Mouse (Mus musculus) ES-E14 (cell line): ENCODE data around the gene Lilrb4a. TPM values are rescaled to one million over a fixed set of nuclear protein-coding genes. Genes with fewer than 3 reads are reported as not detected.

Experiments
- DNase-seq: peaks from one replicate; pipeline ENCODE4 v3.0.0-alpha.2; 2013; ENCODE audit warnings: low read depth, low spot score
- H3K27ac ChIP-seq: 2 replicates; pipeline ENCODE4 v1.5.1; 2012; ENCODE audit warnings: low read depth, mild to moderate bottlenecking, low read length, moderate library complexity, mixed read lengths; ENCODE audit not compliant: poor library complexity, insufficient read depth, severe bottlenecking
- H3K36me3 ChIP-seq: 2 replicates; pipeline ENCODE4 v1.6.1; 2012; ENCODE audit warnings: mild to moderate bottlenecking, low read length, moderate library complexity, mixed read lengths; ENCODE audit not compliant: control insufficient read depth, poor library complexity, insufficient read depth, severe bottlenecking
- H3K4me1 ChIP-seq, 2 experiments: fragments of 150-350 bp in 1 of 2; sonication (generic) in 1 of 2; 2 replicates each; pipeline ENCODE4 v1.6.1; 2012; ENCODE audit warnings: low read length in 2 of 2, mild to moderate bottlenecking in 1 of 2, mixed read lengths in 1 of 2; ENCODE audit not compliant: control insufficient read depth in 2 of 2, insufficient read depth in 2 of 2, poor library complexity in 1 of 2
- H3K4me3 ChIP-seq, 2 experiments: fragments of 150-350 bp in 1 of 2; sonication (generic) in 1 of 2; 2 replicates each; pipeline ENCODE4 v1.5.1; 2012; ENCODE audit warnings: low read length in 2 of 2, low read depth in 1 of 2, mild to moderate bottlenecking in 1 of 2, mixed read lengths in 1 of 2; ENCODE audit not compliant: insufficient read depth in 1 of 2, poor library complexity in 1 of 2, severe bottlenecking in 1 of 2
- H3K9ac ChIP-seq: 2 replicates; pipeline ENCODE4 v1.6.1; 2012; ENCODE audit warnings: low read depth, mild to moderate bottlenecking, low read length, mixed read lengths; ENCODE audit not compliant: poor library complexity, insufficient read depth, severe bottlenecking
- H3K9me3 ChIP-seq: fragments of 150-350 bp; sonication (generic); 2 replicates; pipeline ENCODE4 v1.6.1; 2012; ENCODE audit warnings: low read depth, mild to moderate bottlenecking, low read length; ENCODE audit not compliant: control insufficient read depth, insufficient read depth
- CHD2 ChIP-seq: IDR thresholded peaks from 2 replicates; pipeline ENCODE4 v1.6.1; 2014; ENCODE audit warnings: mild to moderate bottlenecking, low read depth, low read length, inconsistent platforms
- HCFC1 ChIP-seq: IDR thresholded peaks from 2 replicates; pipeline ENCODE4 v1.6.1; 2012; ENCODE audit warnings: low read length, inconsistent platforms, borderline replicate concordance; ENCODE audit not compliant: insufficient read depth
- MAFK ChIP-seq: IDR thresholded peaks from 2 replicates; pipeline ENCODE4 v1.6.1; 2014; ENCODE audit warnings: mild to moderate bottlenecking, low read depth, low read length, inconsistent platforms; ENCODE audit not compliant: insufficient read depth
- ZC3H11A ChIP-seq: IDR thresholded peaks from 2 replicates; pipeline ENCODE4 v1.6.1; 2012; ENCODE audit warnings: low read depth, mild to moderate bottlenecking, inconsistent platforms, low read length, borderline replicate concordance
- ZNF384 ChIP-seq: IDR thresholded peaks from 2 replicates; pipeline ENCODE4 v1.6.1; 2012; ENCODE audit warnings: low read depth, low read length, inconsistent platforms
- in situ Hi-C, 2 experiments: fragments of 600-800 bp; cut with MboI; formaldehyde crosslinking; loops; one replicate each; pipeline ENCODE4 v1.15.1; 2025; ENCODE audit warnings: low sequenced_read_pairs in 2 of 2, inconsistent platforms in 1 of 2; ENCODE audit not compliant: unreplicated experiment in 2 of 2
- total RNA-seq: library from RNA; depleted of rRNA; stranded (reverse); fragments of 300-350 nt; gene quantifications from 2 replicates; pipeline ENCODE4 v1.2.3, GENCODE M21; 2012

Gene Lilrb4a
- total RNA-seq, 1 experiment, result not detected

GRCm38 (mm10) chr10:51526090-51526489 is 35.3 kb downstream of the Lilrb4a start:
- in situ Hi-C loops, result no loop called here
- TF ChIP-seq ZNF384 (no peak), HCFC1 (no peak), CHD2 (no peak), ZC3H11A (no peak), MAFK (no peak)
- no peak for DNase-seq
- Histone ChIP-seq H3K9me3 (no peaks in the 10 kb centered on the region), H3K36me3 (no peaks in the 10 kb centered on the region), H3K4me3 (no peak overlapping the region), H3K27ac (no peak overlapping the region), H3K9ac (no peak overlapping the region), H3K4me1 (peaks cover 0 to 2% of the 10 kb centered on the region in 2 experiments; a peak in 1 of 4 replicates)

- Histone ChIP-seq H3K4me3 (no peak overlapping the region), H3K36me3 (no peaks in the 10 kb centered on the region), H3K9ac (no peak overlapping the region), H3K4me1 (peaks cover 0 to 2% of the 10 kb centered on the region in 2 experiments; a peak in 1 of 4 replicates), H3K9me3 (no peaks in the 10 kb centered on the region), H3K27ac (no peak overlapping the region)
- in situ Hi-C loops, result no loop called here
- DNase-seq, result no peak
- no peak for TF ChIP-seq HCFC1
- no peak for TF ChIP-seq CHD2
- TF ChIP-seq MAFK, result no peak
- no peak for TF ChIP-seq ZC3H11A
- TF ChIP-seq ZNF384, result no peak
These were observed 35.9 kb downstream of the Lilrb4a start for GRCm38 (mm10) chr10:51526633-51527032.

GRCm38 (mm10) chr10:51528840-51529434 is 38.2 kb downstream of the Lilrb4a start:
- no peaks in the 10 kb centered on the region for H3K36me3 ChIP-seq
- in situ Hi-C loops, result no loop called here
- no peak overlapping the region for H3K27ac ChIP-seq
- no peaks in the 10 kb centered on the region for H3K9me3 ChIP-seq
- H3K4me1 ChIP-seq, result no peaks in the 10 kb centered on the region
- TF ChIP-seq ZNF384 (no peak), HCFC1 (no peak), MAFK (no peak), CHD2 (no peak), ZC3H11A (no peak)
- H3K9ac ChIP-seq, result no peak overlapping the region
- H3K4me3 ChIP-seq, result no peak overlapping the region
- no peak for DNase-seq

GRCm38 (mm10) chr10:51529497-51529896 is 38.7 kb downstream of the Lilrb4a start:
- Histone ChIP-seq H3K9me3 (no peaks in the 10 kb centered on the region), H3K27ac (no peak overlapping the region), H3K36me3 (no peaks in the 10 kb centered on the region), H3K4me3 (no peak overlapping the region), H3K4me1 (no peaks in the 10 kb centered on the region), H3K9ac (no peak overlapping the region)
- no peak for DNase-seq
- in situ Hi-C loops, result no loop called here
- no peak for TF ChIP-seq MAFK
- TF ChIP-seq HCFC1, result no peak
- no peak for TF ChIP-seq ZNF384
- TF ChIP-seq CHD2, result no peak
